Mouse (Mus musculus) bone marrow, adult 2 months (tissue): ENCODE measurements around the gene Acss2.

Source experiments
- CTCF ChIP-seq: fragments of 200-500 bp; IDR thresholded peaks from 2 replicates; pipeline ENCODE4 v1.5.1; 2011; ENCODE audit warnings: low read length, control low read depth; ENCODE audit not compliant: control insufficient read depth, insufficient read depth
- POLR2A ChIP-seq: fragments of 200-500 bp; IDR thresholded peaks from 2 replicates; pipeline ENCODE4 v1.6.1; 2011; ENCODE audit warnings: low read depth, mild to moderate bottlenecking, control low read depth, low read length, borderline replicate concordance; ENCODE audit not compliant: control insufficient read depth

DNA sequence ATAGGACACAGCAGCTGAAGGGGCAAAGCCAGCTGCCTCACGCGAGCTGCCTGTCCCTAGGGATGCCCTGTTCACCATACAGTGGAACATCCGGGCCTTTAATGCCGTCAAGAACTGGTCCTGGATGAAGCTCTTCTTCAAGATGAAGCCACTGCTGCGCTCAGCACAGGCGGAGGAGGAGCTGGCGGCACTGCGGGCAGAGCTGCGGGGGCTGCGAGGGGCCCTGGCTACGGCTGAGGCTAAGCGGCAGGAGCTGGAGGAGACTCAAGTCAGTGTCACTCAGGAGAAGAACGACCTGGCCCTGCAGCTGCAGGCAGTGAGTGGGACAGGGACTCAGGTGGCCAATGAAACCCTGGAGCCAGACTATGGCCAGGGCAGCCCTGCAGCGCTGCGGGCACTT is 108.5 kb downstream of the Acss2 start:
- TF ChIP-seq CTCF (no peak), POLR2A (no peak)
